Mouse (Mus musculus) heart, adult 2 months (tissue): ENCODE measurements around the gene Acvr1b.

Source experiments
- CTCF ChIP-seq: fragments of 200-600 bp; IDR thresholded peaks from 2 replicates; pipeline ENCODE4 v1.8.1; 2022; ENCODE audit warnings: antibody characterized with exemption, mild to moderate bottlenecking, moderate library complexity
- EP300 ChIP-seq: fragments of 200-500 bp; IDR thresholded peaks from 2 replicates; pipeline ENCODE4 v1.6.1; 2011; ENCODE audit warnings: low read depth, low read length, control low read depth; ENCODE audit not compliant: insufficient read depth
- POLR2A ChIP-seq: fragments of 200-500 bp; IDR thresholded peaks from 2 replicates; pipeline ENCODE4 v1.6.1; 2011; ENCODE audit warnings: mild to moderate bottlenecking, low read depth, low read length, control low read depth; ENCODE audit not compliant: insufficient read depth

- TF ChIP-seq POLR2A (no peak), CTCF (no peak), EP300 (no peak)
Measured at GRCm38 (mm10) chr15:101258420-101258819, 84.6 kb downstream of the Acvr1b start.
